In the genomic region with DNA sequence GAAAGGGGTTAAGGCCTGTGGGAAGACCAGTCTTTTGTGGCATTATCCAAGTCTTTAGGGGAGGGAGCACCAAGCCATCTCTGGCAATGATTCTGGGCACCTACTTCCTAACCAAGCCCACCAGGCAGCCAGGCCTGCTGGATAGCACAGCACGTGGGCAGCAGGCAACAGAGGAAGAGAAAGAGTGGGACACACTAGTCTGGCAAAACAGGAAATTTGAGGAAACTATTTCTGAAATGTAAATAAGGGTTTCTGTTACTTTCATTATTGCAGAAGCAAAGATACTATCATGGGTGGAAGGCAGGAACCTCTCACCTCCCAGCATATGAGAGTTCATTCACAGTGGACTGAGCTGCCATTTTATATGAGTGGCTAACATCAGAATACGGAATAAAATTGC, we compare ENCODE assay signal across 15 mouse cellular contexts.
DNase-seq lines count a peak whose midpoint lies in the region; ATAC-seq lines count a peak whose summit lies in the region.
"Had no signal": no experiment of that assay in that cellular context is flagged by ENCODE, and none has a peak within 500 bp of the region (broad histone marks: within the 10 kb centered on the region; RNA-seq: fewer than 3 reads in every experiment).

No protein-coding gene starts in this region.

- WGBS in lung, embryonic 16.5 days = 43% methylated on average over 2 of the region's 2 CpGs

- peaks cover 8% of the 10 kb centered on the region; the same call in 1 of the 2 replicates for H3K4me1 ChIP-seq in lung, embryonic 16.5 days (replicated peaks; ENCODE audit: control insufficient read depth, insufficient read depth, low read length)
- H3K4me1 ChIP-seq in brown adipose tissue, adult 24 weeks (ENCODE audit: control insufficient read depth, insufficient read depth, insufficient read length, low read length) = peaks cover 10% of the 10 kb centered on the region; the same call in 1 of the 2 replicates

- H3K9me3 ChIP-seq in lung, embryonic 16.5 days (ENCODE audit: control insufficient read depth, low read length) = no peaks in the 10 kb centered on the region
- H3K9me3 ChIP-seq: heart, embryonic 15.5 days; limb, embryonic 13.5 days; neural tube, embryonic 13.5 days had no signal

- no peak for DNase-seq in lung, adult 18-20 months
- no peak for DNase-seq in layer of hippocampus, postnatal 14 days (ENCODE audit: low spot score in 2 of 2)
- DNase-seq in cerebellum, adult 11-12 months = no peak
- DNase-seq: cerebellum, adult 8-10 months; embryo, embryonic 11 days had no signal

- no peaks in the 10 kb centered on the region for H3K27me3 ChIP-seq in lung, embryonic 16.5 days (ENCODE audit: control insufficient read depth, insufficient read depth, low read depth, low read length)
- H3K27me3 ChIP-seq: heart, embryonic 15.5 days; limb, embryonic 13.5 days; neural tube, embryonic 13.5 days; Patski had no signal

- no peak overlapping the region for H3K4me3 ChIP-seq in lung, embryonic 16.5 days (ENCODE audit: low read length)
- H3K4me3 ChIP-seq in brown adipose tissue, adult 24 weeks (ENCODE audit: insufficient read depth, low read depth, low read length) = no peak overlapping the region
- H3K4me3 ChIP-seq: erythroblast, embryonic 14.5 days; heart, embryonic 15.5 days; limb, embryonic 13.5 days; neural tube, embryonic 13.5 days had no signal

- no peak overlapping the region for H3K4me2 ChIP-seq in lung, embryonic 16.5 days (ENCODE audit: low read depth, low read length)
- H3K4me2 ChIP-seq: heart, embryonic 15.5 days; limb, embryonic 13.5 days; neural tube, embryonic 13.5 days had no signal

- no peak overlapping the region for H3K9ac ChIP-seq in lung, embryonic 16.5 days (ENCODE audit: low read length)
- H3K9ac ChIP-seq: heart, embryonic 15.5 days; limb, embryonic 13.5 days; neural tube, embryonic 13.5 days had no signal

- ATAC-seq in lung, embryonic 16.5 days (ENCODE audit: low read depth) = 0 out of 2 replicates have a peak, but pooled peaks have one; percentile 23
- peak; percentile 33 for ATAC-seq in CD4-positive, CD25-positive, alpha-beta regulatory T cell, adult 4 months
- ATAC-seq in megakaryocyte progenitor cell, adult 5-6 weeks (replicated peaks; ENCODE audit: poor library complexity) = peak; percentile 48
- ATAC-seq: Patski had no signal

- H3K27ac ChIP-seq in lung, embryonic 16.5 days (ENCODE audit: low read length) = peak overlapping the region; percentile 0; the same call in 1 of the 2 replicates
- 0 out of 2 replicates have a peak overlapping the region, but pooled peaks have one; percentile 5 for H3K27ac ChIP-seq in brown adipose tissue, adult 24 weeks (replicated peaks; ENCODE audit: low read depth, low read length)
- H3K27ac ChIP-seq: heart, embryonic 15.5 days; kidney, postnatal 0 days; limb, embryonic 13.5 days; neural tube, embryonic 13.5 days had no signal

- H3K36me3 ChIP-seq in lung, embryonic 16.5 days (ENCODE audit: control insufficient read depth, insufficient read depth, low read length) = 0 out of 2 replicates have a peak, but pooled peaks cover 3% of the 10 kb centered on the region
- H3K36me3 ChIP-seq: heart, embryonic 15.5 days; neural tube, embryonic 13.5 days had no signal
